Mouse (Mus musculus): ENCODE data around the gene Dus3l. TPM values are rescaled to one million over a fixed set of nuclear protein-coding genes. Genes with fewer than 3 reads are reported as not detected.

The Dus3l gene
- polyA plus RNA-seq (2014; fragmentation: Illumina TruSeq; extraction: RNeasy Lipid Tissue Mini Kit (QIAGEN cat#74804); ENCODE audit: low read depth, low replicate concordance), result 1.8 TPM

DNA sequence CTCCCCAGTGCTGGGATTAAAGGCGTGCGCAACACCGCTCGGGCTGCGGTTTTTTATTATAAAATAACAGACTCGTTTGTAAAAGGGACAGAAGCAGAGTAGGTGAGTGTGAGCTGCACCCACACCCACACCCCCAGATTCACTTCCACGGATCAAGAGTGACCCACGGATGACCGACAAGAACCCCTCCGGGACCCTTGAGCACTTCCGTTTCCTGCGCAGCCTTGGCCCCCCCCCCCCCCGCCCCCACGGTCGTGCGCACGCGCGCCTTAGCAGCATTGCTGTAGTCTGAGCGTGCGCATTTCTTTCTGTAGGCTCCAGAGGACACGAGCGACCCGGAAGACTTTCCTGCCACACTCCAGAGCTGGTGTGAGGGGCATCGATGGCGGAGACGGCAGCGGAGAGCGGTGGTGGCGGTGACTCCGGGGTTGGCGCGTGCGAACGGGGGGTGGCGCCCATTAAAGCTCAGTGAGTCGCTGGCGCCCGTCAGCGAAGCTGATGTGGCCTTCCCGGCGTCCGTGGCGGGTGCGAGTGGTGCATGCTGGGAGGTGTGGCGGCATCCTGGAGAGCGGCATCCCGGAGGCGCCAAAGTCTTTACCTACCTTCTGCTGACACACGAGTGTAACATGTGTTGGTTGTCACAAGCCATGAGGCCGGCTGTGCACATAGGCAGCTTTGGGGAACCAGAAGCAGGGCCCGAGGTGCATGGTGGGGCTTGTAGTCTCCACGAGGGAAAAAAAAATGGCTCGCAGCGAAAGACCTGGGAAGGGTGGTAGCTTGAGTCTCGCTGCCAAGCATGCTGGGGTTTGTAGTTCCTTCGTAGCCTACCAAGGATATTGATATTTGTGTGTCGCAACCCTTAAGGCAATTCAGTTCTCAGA, at the start of gene Dus3l:
TSS of gene Dus3l (plus strand) at position 284 of the 881 bp plus-strand sequence.

GRCm38 (mm10) chr17:56717363-56718058, 47.0 kb upstream of the Dus3l start, which contains the start of the genes Ndufa11 and Vmac:
TSS of gene Ndufa11 (plus strand) at chr17:56717767.
TSS of gene Vmac (minus strand) at chr17:56718022.

GRCm38 (mm10) chr17:56757416-56758123, 7.0 kb upstream of the Dus3l start, which contains the start of gene Nrtn:
TSS of gene Nrtn (minus strand) at chr17:56757530.

DNA sequence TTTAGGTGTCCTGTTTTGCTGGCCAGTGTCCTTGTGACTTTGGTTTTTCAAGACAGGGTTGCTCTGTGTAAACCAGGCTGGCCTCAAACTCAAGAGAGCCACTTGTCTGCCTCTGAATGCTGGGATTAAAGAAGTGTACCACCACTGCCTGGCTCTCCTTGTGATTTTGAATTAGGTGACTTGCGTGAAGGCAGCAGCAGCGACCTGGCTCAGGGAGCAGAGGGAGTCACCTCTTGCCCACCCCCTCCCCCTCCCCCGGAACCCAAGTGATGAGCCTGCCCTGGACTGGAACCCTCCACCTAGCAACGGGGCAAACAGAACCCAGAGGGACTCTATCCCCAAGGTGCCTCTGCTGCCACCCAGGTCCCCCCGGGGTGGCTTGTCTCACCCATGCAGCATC, 5.4 kb downstream of the Dus3l start, which contains the start of gene Prr22:
TSS of gene Prr22 (plus strand) at position 301 of the 400 bp plus-strand sequence.

Other genes starting within 250 kb of the Dus3l start
- gene Gm20219, start 210.4 kb upstream of the Dus3l start, polyA plus RNA-seq (2014; fragmentation: Illumina TruSeq; extraction: RNeasy Lipid Tissue Mini Kit (QIAGEN cat#74804); ENCODE audit: low read depth, low replicate concordance), result 1.7 TPM
- gene Safb2, start 180.2 kb upstream of the Dus3l start, polyA plus RNA-seq (2014; fragmentation: Illumina TruSeq; extraction: RNeasy Lipid Tissue Mini Kit (QIAGEN cat#74804); ENCODE audit: low read depth, low replicate concordance), result 63.3 TPM
- gene Safb, start 179.9 kb upstream of the Dus3l start, polyA plus RNA-seq (2014; fragmentation: Illumina TruSeq; extraction: RNeasy Lipid Tissue Mini Kit (QIAGEN cat#74804); ENCODE audit: low read depth, low replicate concordance), result 19.0 TPM
- 9.6 TPM for gene 2410015M20Rik, start 155.0 kb upstream of the Dus3l start, polyA plus RNA-seq (2014; fragmentation: Illumina TruSeq; extraction: RNeasy Lipid Tissue Mini Kit (QIAGEN cat#74804); ENCODE audit: low read depth, low replicate concordance)
- not detected for gene Rpl36, start 151.3 kb upstream of the Dus3l start, polyA plus RNA-seq (2014; fragmentation: Illumina TruSeq; extraction: RNeasy Lipid Tissue Mini Kit (QIAGEN cat#74804); ENCODE audit: low read depth, low replicate concordance)
- 2.6 TPM for gene Lonp1, start 137.9 kb upstream of the Dus3l start, polyA plus RNA-seq (2014; fragmentation: Illumina TruSeq; extraction: RNeasy Lipid Tissue Mini Kit (QIAGEN cat#74804); ENCODE audit: low read depth, low replicate concordance)
- gene Catsperd, start 136.6 kb upstream of the Dus3l start, polyA plus RNA-seq (2014; fragmentation: Illumina TruSeq; extraction: RNeasy Lipid Tissue Mini Kit (QIAGEN cat#74804); ENCODE audit: low read depth, low replicate concordance), result 0.28 TPM
- 3.9 TPM for gene Ranbp3, start 91.5 kb upstream of the Dus3l start, polyA plus RNA-seq (2014; fragmentation: Illumina TruSeq; extraction: RNeasy Lipid Tissue Mini Kit (QIAGEN cat#74804); ENCODE audit: low read depth, low replicate concordance)
- gene Ndufa11, start 47.0 kb upstream of the Dus3l start, polyA plus RNA-seq (2014; fragmentation: Illumina TruSeq; extraction: RNeasy Lipid Tissue Mini Kit (QIAGEN cat#74804); ENCODE audit: low read depth, low replicate concordance), result not detected
- 12.3 TPM for gene Vmac, start 46.7 kb upstream of the Dus3l start, polyA plus RNA-seq (2014; fragmentation: Illumina TruSeq; extraction: RNeasy Lipid Tissue Mini Kit (QIAGEN cat#74804); ENCODE audit: low read depth, low replicate concordance)
- not detected for gene Nrtn, start 7.2 kb upstream of the Dus3l start, polyA plus RNA-seq (2014; fragmentation: Illumina TruSeq; extraction: RNeasy Lipid Tissue Mini Kit (QIAGEN cat#74804); ENCODE audit: low read depth, low replicate concordance)
- not detected for gene Prr22, start 5.5 kb downstream of the Dus3l start, polyA plus RNA-seq (2014; fragmentation: Illumina TruSeq; extraction: RNeasy Lipid Tissue Mini Kit (QIAGEN cat#74804); ENCODE audit: low read depth, low replicate concordance)
- gene Rfx2, start 66.3 kb downstream of the Dus3l start, polyA plus RNA-seq (2014; fragmentation: Illumina TruSeq; extraction: RNeasy Lipid Tissue Mini Kit (QIAGEN cat#74804); ENCODE audit: low read depth, low replicate concordance), result 0.38 TPM
- not detected for gene Acsbg2, start 109.7 kb downstream of the Dus3l start, polyA plus RNA-seq (2014; fragmentation: Illumina TruSeq; extraction: RNeasy Lipid Tissue Mini Kit (QIAGEN cat#74804); ENCODE audit: low read depth, low replicate concordance)
- not detected for gene 1700061G19Rik, start 110.7 kb downstream of the Dus3l start, polyA plus RNA-seq (2014; fragmentation: Illumina TruSeq; extraction: RNeasy Lipid Tissue Mini Kit (QIAGEN cat#74804); ENCODE audit: low read depth, low replicate concordance)
- 1.1 TPM for gene Mllt1, start 170.7 kb downstream of the Dus3l start, polyA plus RNA-seq (2014; fragmentation: Illumina TruSeq; extraction: RNeasy Lipid Tissue Mini Kit (QIAGEN cat#74804); ENCODE audit: low read depth, low replicate concordance)
- gene Acer1, start 217.4 kb downstream of the Dus3l start, polyA plus RNA-seq (2014; fragmentation: Illumina TruSeq; extraction: RNeasy Lipid Tissue Mini Kit (QIAGEN cat#74804); ENCODE audit: low read depth, low replicate concordance), result 34.9 TPM
- 1.6 TPM for gene Clpp, start 225.5 kb downstream of the Dus3l start, polyA plus RNA-seq (2014; fragmentation: Illumina TruSeq; extraction: RNeasy Lipid Tissue Mini Kit (QIAGEN cat#74804); ENCODE audit: low read depth, low replicate concordance)
- gene Alkbh7, start 232.6 kb downstream of the Dus3l start, polyA plus RNA-seq (2014; fragmentation: Illumina TruSeq; extraction: RNeasy Lipid Tissue Mini Kit (QIAGEN cat#74804); ENCODE audit: low read depth, low replicate concordance), result 3.2 TPM
- gene Pspn, start 235.3 kb downstream of the Dus3l start, polyA plus RNA-seq (2014; fragmentation: Illumina TruSeq; extraction: RNeasy Lipid Tissue Mini Kit (QIAGEN cat#74804); ENCODE audit: low read depth, low replicate concordance), result not detected
- 2.0 TPM for gene Gtf2f1, start 246.5 kb downstream of the Dus3l start, polyA plus RNA-seq (2014; fragmentation: Illumina TruSeq; extraction: RNeasy Lipid Tissue Mini Kit (QIAGEN cat#74804); ENCODE audit: low read depth, low replicate concordance)
- not detected for gene Gm17949, start 246.7 kb downstream of the Dus3l start, polyA plus RNA-seq (2014; fragmentation: Illumina TruSeq; extraction: RNeasy Lipid Tissue Mini Kit (QIAGEN cat#74804); ENCODE audit: low read depth, low replicate concordance)